Comparison of ENCODE assay signal across 8 mouse cellular contexts in the genomic region with DNA sequence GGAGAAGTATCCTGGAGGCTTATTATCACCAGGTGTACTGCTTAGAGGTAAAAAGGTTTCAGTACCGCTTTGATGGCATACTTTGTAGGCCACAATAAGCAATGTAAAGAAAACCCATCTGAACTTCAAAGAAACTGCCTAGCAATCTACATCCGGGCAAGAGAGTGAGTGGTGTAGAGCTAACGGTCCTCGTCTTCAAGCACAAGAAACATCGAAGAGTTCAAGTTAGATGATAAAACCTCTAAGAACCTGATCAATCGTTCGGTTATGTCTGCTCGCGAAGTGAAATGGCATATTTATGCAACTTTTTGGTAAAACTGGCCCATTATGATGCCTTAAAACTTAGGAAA. TPM values are rescaled to one million over a fixed set of nuclear protein-coding genes. Genes with fewer than 3 reads are reported as not detected.
A peak's percentile ranks its signal among the peaks of the same experiment; 100 is the strongest.
DNase-seq lines count a peak whose midpoint lies in the region; ATAC-seq and TF ChIP-seq lines count a peak whose summit lies in the region.

No protein-coding gene starts in this region.

- H3K27me3 ChIP-seq in embryonic facial prominence, embryonic 14.5 days (replicated peaks; ENCODE audit: control insufficient read depth, insufficient read depth, low read length) = no peaks in the 10 kb centered on the region
- H3K27me3 ChIP-seq in limb, embryonic 13.5 days = no peaks in the 10 kb centered on the region
- H3K27me3 ChIP-seq in splenic B cell, adult 2 months (ENCODE audit: control insufficient read depth, insufficient read depth, low read length, poor library complexity, severe bottlenecking) = no peaks in the 10 kb centered on the region

- intact Hi-C loops in gastrocnemius, adult 2 months (cut with DNase I) = loop anchor here (5.0 kb wide), 1 partner anchor 127 kb away; a partner anchor contains a TSS

- H3K27ac ChIP-seq in gastrocnemius, adult 2 months = peak overlapping the region; percentile 98
- H3K27ac ChIP-seq in embryonic facial prominence, embryonic 14.5 days (replicated peaks; ENCODE audit: low read depth, low read length) = peak overlapping the region; percentile 98
- H3K27ac ChIP-seq in limb, embryonic 13.5 days = peak overlapping the region; percentile 96; the same call in 1 of the 2 replicates

- WGBS in embryonic facial prominence, embryonic 14.5 days = 5% methylated on average over 9 of the region's 9 CpGs
- 4% methylated on average over 9 of the region's 9 CpGs for WGBS in limb, embryonic 13.5 days

- no peak for ATAC-seq in embryonic facial prominence, embryonic 14.5 days (ENCODE audit: low read depth)
- ATAC-seq in limb, embryonic 13.5 days (ENCODE audit: low FRiP score, low read depth) = no peak

- no peak for TF ChIP-seq CTCF in gastrocnemius, adult 2 months (IDR thresholded peaks at IDR 0.05)

- H3K9ac ChIP-seq in embryonic facial prominence, embryonic 14.5 days (ENCODE audit: low read depth, low read length) = peak overlapping the region; percentile 88
- H3K9ac ChIP-seq in limb, embryonic 13.5 days = peak overlapping the region; percentile 86

- DNase-seq in gastrocnemius, adult 2 months = no peak
- no peak for DNase-seq in gastrocnemius, postnatal 25 days
- DNase-seq in 3T3-L1 (ENCODE audit: low read depth, low spot score) = peak; percentile 43
- peak; percentile 22 for DNase-seq in embryonic facial prominence, embryonic 14.5 days (ENCODE audit: low spot score)
- DNase-seq in splenic B cell, adult 2 months (ENCODE audit: low read depth, low spot score) = peak; percentile 49
- no peak for DNase-seq in frontal cortex, postnatal 10 days (ENCODE audit: low spot score in 2 of 2)
- no peak for DNase-seq in urinary bladder, adult 18-20 months (ENCODE audit: low spot score in 2 of 2)

- H3K9me3 ChIP-seq in embryonic facial prominence, embryonic 14.5 days (ENCODE audit: control insufficient read depth, low read length) = no peaks in the 10 kb centered on the region
- H3K9me3 ChIP-seq in limb, embryonic 13.5 days = no peaks in the 10 kb centered on the region

- H3K4me2 ChIP-seq in embryonic facial prominence, embryonic 14.5 days (ENCODE audit: low read depth, low read length) = peak overlapping the region; percentile 50
- peak overlapping the region; percentile 78 for H3K4me2 ChIP-seq in limb, embryonic 13.5 days (replicated peaks)

- H3K36me3 ChIP-seq in embryonic facial prominence, embryonic 14.5 days (ENCODE audit: control insufficient read depth, insufficient read depth, low read length) = no peaks in the 10 kb centered on the region
- peaks cover 11% of the 10 kb centered on the region for H3K36me3 ChIP-seq in limb, embryonic 13.5 days
- H3K36me3 ChIP-seq in splenic B cell, adult 2 months (ENCODE audit: control insufficient read depth, insufficient read depth, low read length, poor library complexity, severe bottlenecking) = no peaks in the 10 kb centered on the region; the same call in 1 of the 2 replicates

- peak overlapping the region; percentile 96 for H3K4me3 ChIP-seq in gastrocnemius, adult 2 months
- peak overlapping the region; percentile 88 for H3K4me3 ChIP-seq in embryonic facial prominence, embryonic 14.5 days (ENCODE audit: low read depth, low read length)
- H3K4me3 ChIP-seq in limb, embryonic 13.5 days = peak overlapping the region; percentile 86

- H3K4me1 ChIP-seq in embryonic facial prominence, embryonic 14.5 days (ENCODE audit: control insufficient read depth, insufficient read depth, low read length) = peaks cover 13% of the 10 kb centered on the region; the same call in 1 of the 2 replicates
- peaks cover 9% of the 10 kb centered on the region for H3K4me1 ChIP-seq in limb, embryonic 13.5 days

RNA-seq across cellular contexts. Expression of a gene that starts 1.6 kb away (rescaled TPM):
- 10 to 100 TPM; 24.3 to 33.1 TPM for total RNA-seq in gastrocnemius, adult 2 months (2021)
- 10 to 100 TPM; 24.7 to 33.0 TPM for total RNA-seq in gastrocnemius, postnatal 25 days (2021)
- 21.9 and 23.5 TPM in 2 replicates for polyA plus RNA-seq in embryonic facial prominence, embryonic 14.5 days (2014; fragmentation: Nextera tagmentation; extraction: Ambion mirVana)
- polyA plus RNA-seq in limb, embryonic 13.5 days (2015; fragmentation: Nextera tagmentation; extraction: Ambion mirVana) = 23.3 and 26.1 TPM in 2 replicates

RNA-seq across cellular contexts. Expression of a gene that starts 15.2 kb away (rescaled TPM):
- 1 to 10 TPM; 4.7 to 7.6 TPM for total RNA-seq in gastrocnemius, adult 2 months (2021)
- 1 to 10 TPM; 4.5 to 5.3 TPM for total RNA-seq in gastrocnemius, postnatal 25 days (2021)
- 53.8 and 59.8 TPM in 2 replicates for polyA plus RNA-seq in embryonic facial prominence, embryonic 14.5 days (2014; fragmentation: Nextera tagmentation; extraction: Ambion mirVana)
- polyA plus RNA-seq in limb, embryonic 13.5 days (2015; fragmentation: Nextera tagmentation; extraction: Ambion mirVana) = 55.8 and 56.7 TPM in 2 replicates

Comparison
In these comparisons a context has a peak if more than half of its experiments do, and no peak if none do; other contexts are left out.
1. DNase-seq: peak in 3T3-L1 (single experiment), embryonic facial prominence, embryonic 14.5 days (single experiment) and splenic B cell, adult 2 months (single experiment); none in gastrocnemius, adult 2 months (single experiment), gastrocnemius, postnatal 25 days (single experiment), frontal cortex, postnatal 10 days (0 of 2) and urinary bladder, adult 18-20 months (0 of 2).
2. Peak in every context shown above with its lines, with median percentiles within 50 percentile points of each other: H3K27ac ChIP-seq and H3K4me3 ChIP-seq.